Mouse (Mus musculus): ENCODE data around the gene Crygs. TPM values are rescaled to one million over a fixed set of nuclear protein-coding genes. Genes with fewer than 3 reads are reported as not detected.
A peak's percentile ranks its signal among the peaks of the same experiment; 100 is the strongest.
"Not testable (repeated sequence)": the region's sequence is repeated elsewhere in the genome, so short reads cannot be mapped to it uniquely, and the experiment has no call there.

The Crygs gene
- polyA plus RNA-seq, 1 experiment = not detected

DNA sequence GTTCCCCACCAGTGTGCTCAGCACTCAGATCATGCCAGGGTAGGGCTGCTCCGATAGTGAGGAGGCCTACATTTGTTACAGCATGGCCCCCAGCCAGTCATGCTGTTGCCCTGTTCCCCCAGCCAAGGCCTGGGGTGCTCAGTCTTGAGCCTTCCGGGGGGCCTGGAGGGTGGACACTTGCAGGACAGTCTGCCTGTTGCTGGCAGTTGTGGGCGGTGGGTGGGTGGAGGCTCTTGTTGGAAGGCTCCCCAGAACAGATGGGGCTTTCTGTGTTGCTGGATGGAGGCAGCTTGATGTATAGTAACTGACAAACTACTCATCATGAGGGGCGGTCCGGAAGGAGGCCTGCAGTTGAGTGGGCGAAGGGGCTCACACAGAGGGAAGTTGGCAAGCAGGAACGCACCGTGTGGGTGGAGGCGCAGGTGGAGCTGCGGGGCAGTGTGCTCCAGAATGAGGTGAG is 21.4 kb downstream of the Crygs start:
- no peak for DNase-seq (ENCODE audit: low read depth)

GRCm38 (mm10) chr16:22782686-22783085 is 28.7 kb downstream of the Crygs start:
- DNase-seq (ENCODE audit: low read depth) = no peak

GRCm38 (mm10) chr16:22779228-22779835 is 32.0 kb downstream of the Crygs start:
- peak; percentile 28 for DNase-seq (ENCODE audit: low read depth)

- DNase-seq (ENCODE audit: low read depth) = not testable (repeated sequence)
Measured at GRCm38 (mm10) chr16:22778296-22778695, 33.1 kb downstream of the Crygs start.

DNA sequence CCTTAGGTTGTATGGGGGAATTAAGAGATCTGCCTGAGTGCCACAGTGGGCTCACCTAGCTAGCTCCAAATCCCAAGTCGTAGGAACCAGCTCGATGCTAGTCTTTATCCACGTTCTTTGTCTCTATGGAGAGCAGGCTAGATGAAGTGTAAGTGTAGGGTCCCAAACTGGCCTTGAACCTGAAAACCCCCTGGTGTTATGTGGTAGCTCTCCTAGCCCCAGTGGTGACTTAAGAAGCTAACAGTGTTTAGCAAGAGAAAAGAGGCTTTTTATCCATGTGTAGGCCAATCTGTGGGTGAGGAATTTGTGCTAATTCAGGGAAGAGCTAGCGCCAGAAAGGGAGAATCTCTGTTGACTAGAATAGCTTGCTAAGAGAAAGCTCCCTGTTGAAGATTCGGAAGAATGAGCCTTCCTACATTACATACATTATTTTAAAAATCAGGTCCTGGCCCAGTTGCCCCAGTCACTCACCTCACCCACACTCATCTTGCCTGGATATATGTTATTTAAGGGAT is 35.8 kb downstream of the Crygs start:
- DNase-seq (ENCODE audit: low read depth) = no peak

GRCm38 (mm10) chr16:22768661-22769060 is 42.7 kb downstream of the Crygs start:
- no peak for DNase-seq (ENCODE audit: low read depth)

GRCm38 (mm10) chr16:22767405-22767804 is 44.0 kb downstream of the Crygs start:
- no peak for DNase-seq (ENCODE audit: low read depth)

GRCm38 (mm10) chr16:22766738-22767211 is 44.6 kb downstream of the Crygs start:
- no peak for DNase-seq (ENCODE audit: low read depth)

- DNase-seq (ENCODE audit: low read depth) = no peak
Measured at GRCm38 (mm10) chr16:22765531-22765930, 45.8 kb downstream of the Crygs start.

Other genes starting within 250 kb of the Crygs start
- gene Dgkg, start 154.4 kb downstream of the Crygs start, polyA plus RNA-seq (2012; rRNA removed) = 1.9 and 2.4 TPM in 2 replicates
- 18.1 and 19.8 TPM in 2 replicates for gene Tbccd1, start 46.1 kb upstream of the Crygs start, polyA plus RNA-seq (2012; rRNA removed)
- 21.0 and 35.3 TPM in 2 replicates for gene Dnajb11, start 46.3 kb upstream of the Crygs start, polyA plus RNA-seq (2012; rRNA removed)
- gene Ahsg, start 79.7 kb upstream of the Crygs start, polyA plus RNA-seq (2012; rRNA removed) = 1.6 and 11.2 TPM in 2 replicates
- gene Fetub, start 106.8 kb upstream of the Crygs start, polyA plus RNA-seq (2012; rRNA removed) = 10.9 and 13.7 TPM in 2 replicates
- gene Hrg, start 139.5 kb upstream of the Crygs start, polyA plus RNA-seq (2012; rRNA removed) = 0.57 TPM in 1 of 2 replicates, not detected in the other
- gene Kng2, start 217.9 kb upstream of the Crygs start, polyA plus RNA-seq (2012; rRNA removed) = 0.85 and 1.1 TPM in 2 replicates
- gene Kng1, start 246.3 kb upstream of the Crygs start, polyA plus RNA-seq (2012; rRNA removed) = 0.04 and 0.91 TPM in 2 replicates

Measured in gonadal fat pad, adult 2 months (tissue).